Mouse (Mus musculus): Measurements from ENCODE around the gene BC048562.

GRCm38 (mm10) chr9:108491286-108491580 lies 55.0 kb downstream of the BC048562 start:
- no peak for TF ChIP-seq CTCF (IDR thresholded peaks at IDR 0.05)
- no peak for TF ChIP-seq POLR2A (IDR thresholded peaks at IDR 0.05; ENCODE audit: insufficient read depth, low read depth, low read length)
